Mouse (Mus musculus): ENCODE results near the gene Rgp1. TPM values are rescaled to one million over a fixed set of nuclear protein-coding genes. Genes with fewer than 3 reads are reported as not detected.
"Not testable (repeated sequence)": the region's sequence is repeated elsewhere in the genome, so short reads cannot be mapped to it uniquely, and the experiment has no call there.

The Rgp1 gene
- polyA plus RNA-seq, 1 experiment from 2014 or later: 25.0 TPM

DNA sequence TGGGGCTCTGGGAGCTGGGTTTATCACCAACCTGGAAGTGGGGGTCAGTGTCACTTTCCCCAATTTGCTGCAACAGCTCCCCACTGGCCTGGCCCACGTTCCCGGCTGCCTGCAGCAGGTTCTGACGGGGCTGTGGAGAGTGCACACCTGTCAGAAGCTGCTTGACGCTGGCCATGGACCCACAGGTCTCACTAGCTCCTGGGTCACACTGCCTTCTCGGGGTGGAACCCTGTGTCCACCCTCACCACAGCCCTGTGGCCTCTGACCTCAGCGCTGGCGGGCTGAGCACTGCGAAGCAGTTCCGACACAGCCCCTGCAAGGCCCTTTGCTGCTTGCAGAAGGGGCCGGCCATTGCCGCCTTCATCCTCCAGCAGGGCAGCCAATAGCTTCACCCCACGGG lies 29.5 kb upstream of the Rgp1 start:
- ATAC-seq (ENCODE audit: low read depth): no peak
- Histone ChIP-seq H3K9me3 (ENCODE audit: control insufficient read depth, low read length) (peaks cover 4% of the 10 kb centered on the region; the same call in 1 of the 2 replicates), H3K27ac (ENCODE audit: low read length) (no peak overlapping the region), H3K36me3 (ENCODE audit: control insufficient read depth, insufficient read depth, low read length) (peaks cover 90% of the 10 kb centered on the region), H3K4me1 (replicated peaks; ENCODE audit: control insufficient read depth, insufficient read depth, low read length) (no peaks in the 10 kb centered on the region), H3K4me2 (ENCODE audit: low read depth, low read length) (no peak overlapping the region), H3K9ac (ENCODE audit: low read length) (no peak overlapping the region), H3K4me3 (ENCODE audit: low read length) (no peak overlapping the region), H3K27me3 (ENCODE audit: control insufficient read depth, insufficient read depth, low read depth, low read length) (no peaks in the 10 kb centered on the region)
- 89% methylated on average over 12 of the region's 12 CpGs for WGBS

DNA sequence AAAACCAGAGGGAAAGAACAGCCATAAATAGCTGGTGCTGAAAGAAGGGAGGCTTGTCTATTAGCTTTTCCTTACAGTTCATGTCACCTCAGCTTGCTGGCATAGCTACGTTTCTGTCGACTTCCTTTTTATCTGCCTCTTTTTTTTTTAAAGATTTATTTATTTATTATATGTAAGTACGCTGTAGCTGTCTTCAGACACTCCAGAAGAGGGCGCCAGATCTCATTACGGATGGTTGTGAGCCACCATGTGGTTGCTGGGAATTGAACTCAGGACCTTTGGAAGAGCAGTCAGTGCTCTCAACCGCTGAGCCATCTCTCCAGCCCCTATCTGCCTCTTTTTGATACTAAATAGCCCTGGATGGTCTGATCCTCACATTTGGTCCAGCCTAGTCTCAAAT lies 26.7 kb upstream of the Rgp1 start:
- WGBS: 72% methylated on average over 6 of the region's 6 CpGs
- H3K36me3 ChIP-seq (ENCODE audit: control insufficient read depth, insufficient read depth, low read length): peaks cover 85% of the 10 kb centered on the region
- not testable (repeated sequence) for H3K9me3 ChIP-seq (ENCODE audit: control insufficient read depth, low read length); H3K9ac ChIP-seq (ENCODE audit: low read length); ATAC-seq (ENCODE audit: low read depth); H3K4me2 ChIP-seq (ENCODE audit: low read depth, low read length); H3K27me3 ChIP-seq (ENCODE audit: control insufficient read depth, insufficient read depth, low read depth, low read length); H3K4me1 ChIP-seq (replicated peaks; ENCODE audit: control insufficient read depth, insufficient read depth, low read length); H3K4me3 ChIP-seq (ENCODE audit: low read length); H3K27ac ChIP-seq (ENCODE audit: low read length)

DNA sequence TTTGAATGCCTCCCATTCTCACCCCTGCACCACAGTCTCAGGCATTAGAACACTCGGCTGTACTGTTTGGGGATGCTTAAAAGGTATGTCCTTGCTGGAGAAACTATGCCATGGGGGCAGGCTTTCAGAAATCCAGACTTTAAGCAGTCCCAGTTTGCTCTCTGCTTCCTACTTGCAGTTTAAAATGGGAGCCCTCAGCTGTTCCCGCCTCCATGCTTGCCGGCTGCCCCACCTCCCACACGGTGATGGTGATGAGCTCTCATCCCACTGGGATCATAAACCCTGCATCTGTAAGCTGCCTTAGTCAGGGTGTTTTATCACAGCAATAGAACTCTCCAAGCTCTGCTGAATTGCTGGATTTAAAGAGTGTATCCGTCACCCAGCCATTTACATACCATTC lies 26.1 kb upstream of the Rgp1 start:
- WGBS: 94% methylated on average over 5 of the region's 5 CpGs
- Histone ChIP-seq H3K4me1 (replicated peaks; ENCODE audit: control insufficient read depth, insufficient read depth, low read length) (peaks cover 5% of the 10 kb centered on the region), H3K27me3 (ENCODE audit: control insufficient read depth, insufficient read depth, low read depth, low read length) (no peaks in the 10 kb centered on the region), H3K9ac (ENCODE audit: low read length) (no peak overlapping the region), H3K9me3 (ENCODE audit: control insufficient read depth, low read length) (peaks cover 4% of the 10 kb centered on the region; the same call in 1 of the 2 replicates), H3K4me3 (ENCODE audit: low read length) (no peak overlapping the region), H3K4me2 (ENCODE audit: low read depth, low read length) (no peak overlapping the region), H3K36me3 (ENCODE audit: control insufficient read depth, insufficient read depth, low read length) (peaks cover 79% of the 10 kb centered on the region), H3K27ac (ENCODE audit: low read length) (no peak overlapping the region)
- no peak for ATAC-seq (ENCODE audit: low read depth)

DNA sequence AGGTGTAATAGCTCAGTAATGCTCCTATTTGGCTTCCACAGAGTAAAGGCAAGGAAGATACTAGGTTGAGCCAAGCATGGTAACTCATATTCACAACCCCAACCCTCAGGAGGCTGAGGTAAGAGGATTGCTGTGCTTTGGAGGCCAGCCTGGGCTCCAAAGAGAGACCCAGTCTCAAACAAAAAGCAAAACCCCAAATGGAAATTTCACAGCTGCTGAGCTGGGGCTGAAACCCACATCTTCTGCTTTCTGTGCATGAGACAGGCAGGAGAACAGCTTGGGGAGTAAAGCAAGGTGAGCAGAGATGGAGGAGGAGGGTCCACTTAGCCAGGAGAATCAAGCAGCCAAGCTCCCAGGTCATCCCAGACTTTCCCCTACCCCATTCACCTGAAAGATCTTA lies 24.6 kb upstream of the Rgp1 start:
- peaks cover 20% of the 10 kb centered on the region for H3K4me1 ChIP-seq (replicated peaks; ENCODE audit: control insufficient read depth, insufficient read depth, low read length)
- H3K9ac ChIP-seq (ENCODE audit: low read length): no peak overlapping the region
- no peak for ATAC-seq (ENCODE audit: low read depth)
- H3K4me3 ChIP-seq (ENCODE audit: low read length): no peak overlapping the region
- H3K9me3 ChIP-seq (ENCODE audit: control insufficient read depth, low read length): peaks cover 4% of the 10 kb centered on the region; the same call in 1 of the 2 replicates
- H3K4me2 ChIP-seq (ENCODE audit: low read depth, low read length): no peak overlapping the region
- no peak overlapping the region for H3K27ac ChIP-seq (ENCODE audit: low read length)
- H3K36me3 ChIP-seq (ENCODE audit: control insufficient read depth, insufficient read depth, low read length): peaks cover 66% of the 10 kb centered on the region
- no peaks in the 10 kb centered on the region for H3K27me3 ChIP-seq (ENCODE audit: control insufficient read depth, insufficient read depth, low read depth, low read length)

DNA sequence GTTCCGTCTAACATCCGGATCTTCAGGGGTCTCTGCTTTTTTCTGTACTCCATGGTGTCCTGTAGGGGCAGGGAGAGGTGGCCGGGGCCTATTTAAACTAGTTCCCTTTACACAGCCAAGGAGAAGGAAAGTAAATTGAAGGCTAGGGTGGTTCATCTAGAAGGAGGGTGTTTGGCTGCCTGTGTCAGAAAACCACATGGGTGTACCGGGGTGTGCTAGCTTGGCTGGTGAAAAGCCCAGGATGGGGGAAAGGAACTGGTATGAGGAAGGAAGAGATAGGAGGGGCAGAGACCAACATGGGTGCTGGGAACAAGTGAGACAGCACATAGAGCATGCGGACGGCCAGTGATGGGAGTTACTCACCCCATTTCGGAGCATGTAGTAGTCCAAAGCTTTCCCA lies 22.6 kb upstream of the Rgp1 start:
- no peak overlapping the region for H3K4me2 ChIP-seq (ENCODE audit: low read depth, low read length)
- no peak overlapping the region for H3K4me3 ChIP-seq (ENCODE audit: low read length)
- no peak overlapping the region for H3K27ac ChIP-seq (ENCODE audit: low read length)
- H3K36me3 ChIP-seq (ENCODE audit: control insufficient read depth, insufficient read depth, low read length): peaks cover 46% of the 10 kb centered on the region
- no peaks in the 10 kb centered on the region for H3K27me3 ChIP-seq (ENCODE audit: control insufficient read depth, insufficient read depth, low read depth, low read length)
- H3K9me3 ChIP-seq (ENCODE audit: control insufficient read depth, low read length): peaks cover 4% of the 10 kb centered on the region; the same call in 1 of the 2 replicates
- no peak for ATAC-seq (ENCODE audit: low read depth)
- no peak overlapping the region for H3K9ac ChIP-seq (ENCODE audit: low read length)
- peaks cover 40% of the 10 kb centered on the region for H3K4me1 ChIP-seq (replicated peaks; ENCODE audit: control insufficient read depth, insufficient read depth, low read length)
- 90% methylated on average over 7 of the region's 7 CpGs for WGBS

DNA sequence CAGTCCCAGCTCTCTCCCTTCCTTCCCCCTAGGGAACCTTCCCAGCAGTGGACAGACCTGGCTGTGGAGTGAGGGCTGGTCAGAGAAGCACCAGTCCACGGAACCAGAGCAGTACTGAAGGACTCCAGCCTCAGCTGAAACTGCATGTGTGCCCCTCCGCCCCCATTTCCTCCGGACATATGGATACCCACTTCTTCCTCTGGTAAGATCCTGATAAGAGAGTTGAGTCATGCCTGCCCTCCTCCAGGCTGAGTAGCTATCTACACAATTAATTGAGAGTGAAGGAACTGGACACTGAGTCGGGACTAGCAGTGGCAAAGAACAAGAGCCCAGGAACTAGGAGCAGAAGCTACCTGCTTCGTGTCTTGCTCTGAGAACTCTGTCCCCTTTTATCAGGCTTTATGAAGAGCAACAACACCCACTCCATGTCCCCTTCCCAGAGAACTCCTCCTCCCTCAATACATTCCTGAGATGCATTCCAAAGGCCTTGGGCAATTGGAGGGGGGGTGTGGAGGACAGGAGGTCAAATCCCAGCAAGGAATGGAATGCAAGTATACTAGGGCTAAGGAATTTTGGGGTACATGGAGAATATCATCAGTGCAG lies 20.4 kb upstream of the Rgp1 start:
- 6% methylated on average over 5 of the region's 5 CpGs for WGBS
- Histone ChIP-seq H3K27me3 (ENCODE audit: control insufficient read depth, insufficient read depth, low read depth, low read length) (no peaks in the 10 kb centered on the region), H3K4me3 (ENCODE audit: low read length) (peak overlapping the region; percentile 39), H3K4me1 (replicated peaks; ENCODE audit: control insufficient read depth, insufficient read depth, low read length) (peaks cover 43% of the 10 kb centered on the region), H3K27ac (ENCODE audit: low read length) (peak overlapping the region; percentile 98), H3K9me3 (ENCODE audit: control insufficient read depth, low read length) (no peaks in the 10 kb centered on the region), H3K36me3 (ENCODE audit: control insufficient read depth, insufficient read depth, low read length) (peaks cover 31% of the 10 kb centered on the region), H3K4me2 (ENCODE audit: low read depth, low read length) (peak overlapping the region; percentile 81), H3K9ac (ENCODE audit: low read length) (peak overlapping the region; percentile 96)
- peak; percentile 58 for ATAC-seq (ENCODE audit: low read depth)

DNA sequence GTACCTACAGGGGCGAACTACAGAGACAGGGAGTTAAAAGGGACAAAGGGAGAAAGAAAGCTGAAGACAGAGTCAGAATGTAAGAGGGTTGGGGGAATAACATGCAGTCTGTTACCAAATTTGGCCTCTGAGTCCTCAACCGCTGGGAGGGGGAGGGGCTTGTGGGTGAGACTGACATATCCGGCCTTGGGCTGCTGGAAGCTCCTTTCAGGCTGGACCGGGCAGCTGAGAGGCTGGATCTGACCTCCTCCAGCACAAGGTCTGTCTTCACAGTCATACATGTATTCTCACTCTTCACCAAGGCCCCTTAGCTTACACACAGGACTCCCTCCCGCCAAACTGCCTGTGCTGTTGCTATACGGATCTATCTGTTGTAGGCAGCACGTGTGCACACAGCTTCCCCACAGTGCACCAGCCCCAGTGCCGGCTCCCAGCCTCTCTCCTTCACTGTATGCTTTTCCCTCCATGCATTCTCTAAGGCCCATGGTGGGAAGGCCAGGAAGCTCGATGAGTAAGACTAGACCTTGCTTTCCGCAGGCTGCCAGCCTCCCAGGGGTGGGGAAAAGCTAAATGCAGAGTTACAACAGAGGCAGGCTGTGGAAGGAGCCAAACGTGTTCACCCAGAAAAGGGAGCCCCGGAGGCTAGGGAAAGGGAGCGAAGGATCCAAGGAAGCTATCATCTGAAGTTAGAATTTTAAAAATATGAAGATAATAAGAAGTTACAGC lies 19.7 kb upstream of the Rgp1 start:
- WGBS: 9% methylated on average over 13 of the region's 13 CpGs
- peak overlapping the region; percentile 96 for H3K9ac ChIP-seq (ENCODE audit: low read length)
- H3K4me2 ChIP-seq (ENCODE audit: low read depth, low read length): peak overlapping the region; percentile 81
- H3K27ac ChIP-seq (ENCODE audit: low read length): peak overlapping the region; percentile 98
- no peaks in the 10 kb centered on the region for H3K27me3 ChIP-seq (ENCODE audit: control insufficient read depth, insufficient read depth, low read depth, low read length)
- H3K9me3 ChIP-seq (ENCODE audit: control insufficient read depth, low read length): no peaks in the 10 kb centered on the region
- peaks cover 50% of the 10 kb centered on the region for H3K4me1 ChIP-seq (replicated peaks; ENCODE audit: control insufficient read depth, insufficient read depth, low read length)
- ATAC-seq (ENCODE audit: low read depth): peak; percentile 70
- peaks cover 25% of the 10 kb centered on the region for H3K36me3 ChIP-seq (ENCODE audit: control insufficient read depth, insufficient read depth, low read length)
- peak overlapping the region; percentile 39 for H3K4me3 ChIP-seq (ENCODE audit: low read length)

DNA sequence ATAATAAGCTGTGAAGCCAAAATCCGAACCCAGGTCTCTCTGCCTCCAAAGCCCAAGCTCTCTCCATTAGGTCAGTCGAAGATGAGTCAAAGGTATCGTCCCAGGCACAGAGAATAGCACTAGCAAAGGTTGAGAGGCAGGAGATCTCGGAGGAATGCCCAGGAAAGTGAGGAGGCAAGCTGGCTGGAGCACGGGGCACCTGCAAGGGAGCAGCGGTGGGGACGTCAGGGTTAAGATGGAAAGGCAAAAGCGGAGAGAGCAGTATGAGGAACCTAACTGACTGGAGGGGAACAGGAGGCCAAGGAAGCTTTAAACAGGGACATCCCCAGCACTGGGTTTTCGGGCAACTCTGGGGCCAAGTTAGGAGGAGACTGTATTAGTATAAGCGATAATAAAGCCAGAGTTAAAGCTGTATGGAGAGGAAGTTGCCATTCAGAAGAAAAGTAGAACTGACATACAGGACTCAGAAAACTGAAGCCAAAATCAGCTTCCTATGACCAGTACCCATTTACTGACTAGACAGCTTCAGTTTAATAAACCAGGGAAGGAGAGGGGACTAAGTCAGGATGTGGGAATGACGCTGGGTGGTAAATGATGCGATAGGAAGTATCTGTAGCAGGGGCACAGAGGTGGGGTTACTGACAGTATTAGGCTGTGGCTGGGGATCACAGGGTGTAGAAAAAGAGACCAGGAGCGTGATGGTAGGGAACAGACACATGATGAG lies 18.8 kb upstream of the Rgp1 start:
- peak overlapping the region; percentile 88 for H3K4me3 ChIP-seq (ENCODE audit: low read length)
- no peaks in the 10 kb centered on the region for H3K27me3 ChIP-seq (ENCODE audit: control insufficient read depth, insufficient read depth, low read depth, low read length)
- WGBS: 53% methylated on average over 13 of the region's 13 CpGs
- peak overlapping the region; percentile 96 for H3K9ac ChIP-seq (ENCODE audit: low read length)
- H3K27ac ChIP-seq (ENCODE audit: low read length): peak overlapping the region; percentile 98
- ATAC-seq (ENCODE audit: low read depth): no peak
- H3K4me2 ChIP-seq (ENCODE audit: low read depth, low read length): peak overlapping the region; percentile 81
- H3K36me3 ChIP-seq (ENCODE audit: control insufficient read depth, insufficient read depth, low read length): peaks cover 20% of the 10 kb centered on the region
- H3K9me3 ChIP-seq (ENCODE audit: control insufficient read depth, low read length): no peaks in the 10 kb centered on the region
- peaks cover 55% of the 10 kb centered on the region for H3K4me1 ChIP-seq (replicated peaks; ENCODE audit: control insufficient read depth, insufficient read depth, low read length)

DNA sequence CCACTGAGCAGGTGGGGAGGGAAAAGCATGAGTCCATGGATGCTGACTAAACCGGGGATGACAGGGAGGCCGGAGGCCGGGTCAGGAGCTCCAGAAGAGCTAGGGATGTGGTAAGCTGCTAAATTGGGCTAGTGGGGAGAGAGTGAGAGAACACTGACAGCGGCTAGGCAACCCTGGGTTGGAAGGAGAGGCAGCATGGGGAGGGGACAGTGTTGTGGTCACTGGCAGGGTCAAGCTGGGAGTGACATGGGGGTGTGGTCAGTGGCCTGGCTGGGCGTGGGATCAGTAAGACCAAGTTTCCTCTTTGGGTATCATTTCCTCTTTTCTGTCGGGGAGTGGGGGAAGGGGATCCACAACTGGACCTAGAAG lies 18.3 kb upstream of the Rgp1 start:
- no peaks in the 10 kb centered on the region for H3K9me3 ChIP-seq (ENCODE audit: control insufficient read depth, low read length)
- no peak for ATAC-seq (ENCODE audit: low read depth)
- no peaks in the 10 kb centered on the region for H3K27me3 ChIP-seq (ENCODE audit: control insufficient read depth, insufficient read depth, low read depth, low read length)
- H3K4me3 ChIP-seq (ENCODE audit: low read length): peak overlapping the region; percentile 88
- peak overlapping the region; percentile 81 for H3K4me2 ChIP-seq (ENCODE audit: low read depth, low read length)
- H3K27ac ChIP-seq (ENCODE audit: low read length): peak overlapping the region; percentile 98
- peaks cover 55% of the 10 kb centered on the region for H3K4me1 ChIP-seq (replicated peaks; ENCODE audit: control insufficient read depth, insufficient read depth, low read length)
- H3K9ac ChIP-seq (ENCODE audit: low read length): peak overlapping the region; percentile 96
- WGBS: 34% methylated on average over 5 of the region's 6 CpGs
- peaks cover 19% of the 10 kb centered on the region for H3K36me3 ChIP-seq (ENCODE audit: control insufficient read depth, insufficient read depth, low read length)

Data from lung, embryonic 16.5 days (tissue).